Mouse (Mus musculus) lung, postnatal 0 days (tissue): ENCODE results near the gene Tcf23. TPM values are rescaled to one million over a fixed set of nuclear protein-coding genes. Genes with fewer than 3 reads are reported as not detected.

Experiments used
- ATAC-seq: fragments of 200-750 bp; cut with Nextera tagmentation; 2 replicates; pipeline ENCODE4 v1.8.0; 2017; ENCODE audit warnings: moderate library complexity
- DNase-seq: peaks from one replicate; pipeline ENCODE4 v3.0.0-alpha.2; 2016; ENCODE audit warnings: low spot score
- H3K27ac ChIP-seq: fragments of 300-500 bp; sonication (generic); 2 replicates; pipeline ENCODE4 v1.5.1; 2014; ENCODE audit warnings: antibody characterized with exemption, mild to moderate bottlenecking, low read length, mixed read lengths
- H3K27me3 ChIP-seq: fragments of 300-500 bp; sonication (generic); replicated peaks from 2 replicates; pipeline ENCODE4 v1.6.1; 2014; ENCODE audit warnings: low read length, mixed read lengths; ENCODE audit not compliant: insufficient read depth
- H3K36me3 ChIP-seq: fragments of 300-500 bp; sonication (generic); 2 replicates; pipeline ENCODE4 v1.6.1; 2014; ENCODE audit warnings: low read length, mixed read lengths; ENCODE audit not compliant: insufficient read depth
- H3K4me1 ChIP-seq: fragments of 300-500 bp; sonication (generic); 2 replicates; pipeline ENCODE4 v1.6.1; 2014; ENCODE audit warnings: antibody characterized with exemption, low read depth, low read length, mixed read lengths; ENCODE audit not compliant: insufficient read depth
- H3K4me2 ChIP-seq: fragments of 300-500 bp; sonication (generic); replicated peaks from 2 replicates; pipeline ENCODE4 v1.6.1; 2014; ENCODE audit warnings: low read depth, mild to moderate bottlenecking, low read length, moderate library complexity, mixed read lengths
- H3K4me3 ChIP-seq: fragments of 300-500 bp; sonication (generic); 2 replicates; pipeline ENCODE4 v1.5.1; 2014; ENCODE audit warnings: low read depth, low read length
- H3K9ac ChIP-seq: fragments of 300-500 bp; sonication (generic); replicated peaks from 2 replicates; pipeline ENCODE4 v1.6.1; 2014; ENCODE audit warnings: low read depth, mild to moderate bottlenecking
- H3K9me3 ChIP-seq: fragments of 300-500 bp; sonication (generic); 2 replicates; pipeline ENCODE4 v1.6.1; 2016; ENCODE audit warnings: low read length, mixed read lengths
- CTCF ChIP-seq: IDR thresholded peaks from 2 replicates; pipeline ENCODE4 v1.5.1; 2016; ENCODE audit warnings: antibody characterized with exemption, mild to moderate bottlenecking
- EP300 ChIP-seq: IDR thresholded peaks from 2 replicates; pipeline ENCODE4 v1.6.1; 2016; ENCODE audit warnings: antibody characterized with exemption, mild to moderate bottlenecking, control low read depth
- WGBS: fragments of 180-500 bp; shearing (Covaris S2); extraction: QIAGEN DNeasy Blood & Tissue Kit; methylation state at CpG from one replicate; pipeline ENCODE4 v1.1.7; 2014; 5-methylcytosine and 5-hydroxymethylcytosine counted together
- polyA plus RNA-seq: library from polyadenylated mRNA; unstranded; fragments of >200 nt; fragmentation: Nextera tagmentation; extraction: Ambion mirVana; gene quantifications from 2 replicates; pipeline ENCODE4 v1.2.1, GENCODE M21; 2015

Gene Tcf23
- polyA plus RNA-seq, 1 experiment from 2014 or later = 0.49 TPM

- no peak for ATAC-seq
- 27% methylated on average over 2 of the region's 2 CpGs for WGBS
- H3K9ac ChIP-seq = no peak overlapping the region
Observed at GRCm38 (mm10) chr5:30982357-30982756, 13.9 kb downstream of the Tcf23 start.

GRCm38 (mm10) chr5:30992980-30993676, 24.7 kb downstream of the Tcf23 start:
- Histone ChIP-seq H3K27me3 (no peaks in the 10 kb centered on the region), H3K9me3 (no peaks in the 10 kb centered on the region), H3K4me3 (no peak overlapping the region), H3K4me2 (no peak overlapping the region), H3K4me1 (no peaks in the 10 kb centered on the region), H3K27ac (no peak overlapping the region), H3K36me3 (no peaks in the 10 kb centered on the region), H3K9ac (no peak overlapping the region)
- DNase-seq (no peak), ATAC-seq (no peak)
- TF ChIP-seq CTCF (no peak), EP300 (no peak)
- 76% methylated on average over 5 of the region's 5 CpGs for WGBS

More at GRCm38 (mm10) chr5:30982357-30982756, 13.9 kb downstream of the Tcf23 start:
- H3K4me2 ChIP-seq = no peak overlapping the region
- H3K27ac ChIP-seq = no peak overlapping the region
- no peaks in the 10 kb centered on the region for H3K4me1 ChIP-seq
- no peaks in the 10 kb centered on the region for H3K36me3 ChIP-seq
- peak; percentile 47 for DNase-seq
- no peaks in the 10 kb centered on the region for H3K9me3 ChIP-seq
- TF ChIP-seq CTCF = peak; percentile 66
- TF ChIP-seq EP300 = no peak
- H3K4me3 ChIP-seq = no peak overlapping the region
- no peaks in the 10 kb centered on the region for H3K27me3 ChIP-seq

- ATAC-seq (no peak), DNase-seq (no peak)
- Histone ChIP-seq H3K27ac (no peak overlapping the region), H3K9me3 (no peaks in the 10 kb centered on the region), H3K9ac (no peak overlapping the region), H3K27me3 (no peaks in the 10 kb centered on the region), H3K4me1 (no peaks in the 10 kb centered on the region), H3K36me3 (no peaks in the 10 kb centered on the region), H3K4me2 (no peak overlapping the region), H3K4me3 (no peak overlapping the region)
- TF ChIP-seq CTCF (no peak), EP300 (no peak)
- WGBS = 72% methylated on average over 3 of the region's 3 CpGs
Observed at GRCm38 (mm10) chr5:30994074-30994473, 25.6 kb downstream of the Tcf23 start.

- 52% methylated on average over 11 of the region's 11 CpGs for WGBS
- no peaks in the 10 kb centered on the region for H3K4me1 ChIP-seq
- no peaks in the 10 kb centered on the region for H3K27me3 ChIP-seq
- no peak for ATAC-seq
- H3K9ac ChIP-seq = no peak overlapping the region
- no peaks in the 10 kb centered on the region for H3K36me3 ChIP-seq
- no peak for DNase-seq
- no peak for TF ChIP-seq CTCF
- no peak for TF ChIP-seq EP300
- H3K4me3 ChIP-seq = no peak overlapping the region
- no peaks in the 10 kb centered on the region for H3K9me3 ChIP-seq
- H3K27ac ChIP-seq = no peak overlapping the region
- no peak overlapping the region for H3K4me2 ChIP-seq
Observed at GRCm38 (mm10) chr5:30994910-30995635, 26.6 kb downstream of the Tcf23 start.

- 22% methylated on average over 5 of the region's 5 CpGs for WGBS
- no peak overlapping the region for H3K4me3 ChIP-seq
- no peak overlapping the region for H3K9ac ChIP-seq
- H3K27ac ChIP-seq = no peak overlapping the region
- no peak overlapping the region for H3K4me2 ChIP-seq
- peak; percentile 58 for ATAC-seq
- DNase-seq = peak; percentile 64
- H3K9me3 ChIP-seq = no peaks in the 10 kb centered on the region
- no peaks in the 10 kb centered on the region for H3K36me3 ChIP-seq
- H3K4me1 ChIP-seq = no peaks in the 10 kb centered on the region
- peak; percentile 81 for TF ChIP-seq CTCF
- no peak for TF ChIP-seq EP300
- H3K27me3 ChIP-seq = no peaks in the 10 kb centered on the region
Observed at GRCm38 (mm10) chr5:30998306-30998705, 29.8 kb downstream of the Tcf23 start.

- no peak for DNase-seq
- Histone ChIP-seq H3K4me1 (no peaks in the 10 kb centered on the region), H3K36me3 (no peaks in the 10 kb centered on the region), H3K27ac (no peak overlapping the region), H3K4me3 (no peak overlapping the region), H3K4me2 (no peak overlapping the region), H3K27me3 (no peaks in the 10 kb centered on the region), H3K9ac (no peak overlapping the region), H3K9me3 (no peaks in the 10 kb centered on the region)
- ATAC-seq = no peak
- TF ChIP-seq CTCF (no peak), EP300 (no peak)
- WGBS = 79% methylated on average over 5 of the region's 5 CpGs
Observed at GRCm38 (mm10) chr5:30999324-30999723, 30.9 kb downstream of the Tcf23 start.
